Mouse (Mus musculus): ENCODE results near the gene Dph1.

DNA sequence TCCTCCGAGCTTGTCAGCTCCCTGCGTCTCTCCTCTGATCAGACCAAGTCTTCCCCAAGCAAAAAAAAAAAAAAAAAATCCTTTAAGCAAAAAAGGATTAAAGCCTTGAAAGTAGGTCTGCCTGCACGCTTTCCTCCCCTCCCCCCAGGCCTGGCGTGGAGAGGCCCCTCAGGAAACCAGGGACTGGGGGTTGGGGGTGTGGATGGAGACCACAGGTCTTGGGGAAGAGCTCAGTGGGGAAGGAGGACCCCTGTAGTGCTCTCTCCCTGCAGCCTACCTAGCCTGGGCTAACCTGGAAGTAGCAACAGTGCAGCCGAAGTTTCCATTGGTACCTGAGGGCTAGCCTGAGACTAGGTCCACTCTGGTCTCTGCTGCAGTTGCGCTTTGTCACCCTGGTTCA, 19.7 kb upstream of the Dph1 start:
- TF ChIP-seq CTCF (IDR thresholded peaks at IDR 0.05; ENCODE audit: insufficient read depth, low read depth, low read length) (no peak), POLR2A (IDR thresholded peaks at IDR 0.05; ENCODE audit: insufficient read depth, low read depth, low read length) (no peak)

Measured in olfactory bulb, adult 2 months (tissue).